Mouse (Mus musculus) right cerebral cortex, adult 2 months (tissue): ENCODE data around the gene Zfp57.

Source experiments
- DNase-seq, 2 experiments: peaks; one replicate each; pipeline ENCODE4 v3.0.0; 2021 to 2022; ENCODE audit warnings: low spot score in 2 of 2

Gene Zfp57

GRCm38 (mm10) chr17:37045611-37046311, 44.8 kb downstream of the Zfp57 start, which contains the start of gene Gabbr1:
Gene Gabbr1 (plus strand): TSS chr17:37045966.
- DNase-seq = peak; percentile 72 to 75

GRCm38 (mm10) chr17:37046312-37047112, 45.5 kb downstream of the Zfp57 start:
- DNase-seq = peak in 1 of 2 experiments; percentile 65

GRCm38 (mm10) chr17:37047332-37047976, 46.5 kb downstream of the Zfp57 start:
- no peak for DNase-seq

- DNase-seq = no peak
These were observed 47.0 kb downstream of the Zfp57 start for GRCm38 (mm10) chr17:37047981-37048380.

GRCm38 (mm10) chr17:37048383-37048782, 47.4 kb downstream of the Zfp57 start:
- DNase-seq = no peak

- DNase-seq = peak; percentile 82 to 86
These were observed 48.8 kb downstream of the Zfp57 start for GRCm38 (mm10) chr17:37049570-37050310.

- peak; percentile 94 to 95 for DNase-seq
These were observed 49.4 kb downstream of the Zfp57 start for GRCm38 (mm10) chr17:37050399-37050798.

GRCm38 (mm10) chr17:37050876-37051275, 49.9 kb downstream of the Zfp57 start:
- no peak for DNase-seq

- no peak for DNase-seq
These were observed 50.8 kb downstream of the Zfp57 start for GRCm38 (mm10) chr17:37051745-37052144.

- no peak for DNase-seq
These were observed 56.0 kb downstream of the Zfp57 start for GRCm38 (mm10) chr17:37056957-37057356.
